17 mouse cellular contexts compared by ENCODE assay signal in genomic region chr7:102305596-102305995, GRCm38 (mm10). TPM values are rescaled to one million over a fixed set of nuclear protein-coding genes. Genes with fewer than 3 reads are reported as not detected.
DNase-seq lines count a peak whose midpoint lies in the region; ATAC-seq lines count a peak whose summit lies in the region.
"Had no signal": no experiment of that assay in that cellular context is flagged by ENCODE, and none has a peak within 500 bp of the region (broad histone marks: within the 10 kb centered on the region; RNA-seq: fewer than 3 reads in every experiment).

No protein-coding gene starts in this region.

- ATAC-seq in heart, embryonic 11.5 days (replicated peaks; ENCODE audit: insufficient number of reproducible peaks, low FRiP score, low TSS enrichment): no peak
- ATAC-seq: forebrain, embryonic 16.5 days; intestine, embryonic 15.5 days had no signal

- no peak overlapping the region for H3K4me3 ChIP-seq in heart, embryonic 11.5 days (ENCODE audit: low read depth, low read length)
- H3K4me3 ChIP-seq: embryonic facial prominence, embryonic 13.5 days; forebrain, embryonic 12.5 days; hindbrain, embryonic 10.5 days; intestine, embryonic 15.5 days; kidney, embryonic 15.5 days had no signal

- intact Hi-C loops in heart, postnatal 25 days (cut with DNase I): no loop called here

- H3K4me1 ChIP-seq in heart, embryonic 11.5 days (ENCODE audit: control insufficient read depth, insufficient read depth, low read length): no peaks in the 10 kb centered on the region
- H3K4me1 ChIP-seq: embryonic facial prominence, embryonic 13.5 days; forebrain, embryonic 12.5 days; hindbrain, embryonic 10.5 days; intestine, embryonic 15.5 days; kidney, embryonic 15.5 days had no signal

- no peaks in the 10 kb centered on the region for H3K36me3 ChIP-seq in heart, embryonic 11.5 days (ENCODE audit: control insufficient read depth, insufficient read depth, low read length)
- H3K36me3 ChIP-seq: embryonic facial prominence, embryonic 13.5 days; forebrain, embryonic 12.5 days; hindbrain, embryonic 10.5 days; intestine, embryonic 15.5 days; kidney, embryonic 15.5 days had no signal

- H3K27ac ChIP-seq in heart, embryonic 11.5 days (ENCODE audit: low read depth, low read length): no peak overlapping the region
- H3K27ac ChIP-seq: embryonic facial prominence, embryonic 13.5 days; forebrain, embryonic 12.5 days; hindbrain, embryonic 10.5 days; hindbrain, embryonic 14.5 days; intestine, embryonic 15.5 days; kidney, embryonic 15.5 days had no signal

- no peak overlapping the region for H3K4me2 ChIP-seq in heart, embryonic 11.5 days
- H3K4me2 ChIP-seq: embryonic facial prominence, embryonic 13.5 days; forebrain, embryonic 12.5 days; hindbrain, embryonic 14.5 days; intestine, embryonic 15.5 days; kidney, embryonic 15.5 days had no signal

- WGBS in heart, embryonic 11.5 days (ENCODE audit: insufficient replicate concordance): 72% methylated on average over 2 of the region's 2 CpGs

- DNase-seq in cerebellum, postnatal 10 days: peak; percentile 21 to 25
- no peak for DNase-seq in cerebellum, adult 18-20 months
- peak; percentile 90 for DNase-seq in heart, adult 11 months
- DNase-seq in heart, postnatal 4 days: peak; percentile 10
- no peak for DNase-seq in heart, postnatal 25 days (ENCODE audit: low spot score)
- peak; percentile 6 for DNase-seq in NIH3T3 (ENCODE audit: low read depth)
- DNase-seq in adipocyte (ENCODE audit: low spot score): no peak
- DNase-seq: cerebellum, postnatal 36 days; kidney, adult 18-20 months had no signal

- H3K27me3 ChIP-seq in heart, embryonic 11.5 days (ENCODE audit: control insufficient read depth, insufficient read depth, low read length): no peaks in the 10 kb centered on the region
- H3K27me3 ChIP-seq: embryonic facial prominence, embryonic 13.5 days; forebrain, embryonic 12.5 days; intestine, embryonic 15.5 days had no signal

- no peak overlapping the region for H3K9ac ChIP-seq in heart, embryonic 11.5 days (ENCODE audit: low read depth, low read length)
- H3K9ac ChIP-seq: embryonic facial prominence, embryonic 13.5 days; forebrain, embryonic 12.5 days; hindbrain, embryonic 14.5 days; intestine, embryonic 15.5 days; kidney, embryonic 15.5 days had no signal

- no peaks in the 10 kb centered on the region for H3K9me3 ChIP-seq in heart, embryonic 11.5 days (replicated peaks; ENCODE audit: control insufficient read depth, low read length)
- H3K9me3 ChIP-seq: embryonic facial prominence, embryonic 13.5 days; forebrain, embryonic 12.5 days; hindbrain, embryonic 10.5 days; intestine, embryonic 15.5 days; kidney, embryonic 15.5 days had no signal

RNA-seq across cellular contexts. Expression of gene Stim1, which starts 38.0 kb away (rescaled TPM):
- 9.1 and 13.5 TPM in 2 replicates for polyA plus RNA-seq in heart, embryonic 11.5 days (2014; fragmentation: Nextera tagmentation; extraction: Ambion mirVana)
- 10 to 100 TPM; 23.9 to 24.0 TPM for total RNA-seq in heart, postnatal 4 days (2021)
- 10 to 100 TPM; 21.6 to 21.8 TPM for total RNA-seq in heart, postnatal 25 days (2021)

RNA-seq across cellular contexts. Expression of gene Rhog, which starts 49.7 kb away (rescaled TPM):
- polyA plus RNA-seq in heart, embryonic 11.5 days (2014; fragmentation: Nextera tagmentation; extraction: Ambion mirVana): 47.5 and 59.6 TPM in 2 replicates
- total RNA-seq in heart, postnatal 4 days (2021): 10 to 100 TPM; 37.0 to 39.2 TPM
- 10 to 100 TPM; 24.8 to 30.5 TPM for total RNA-seq in heart, postnatal 25 days (2021)

Comparison
In these comparisons a context has a peak if more than half of its experiments do, and no peak if none do; other contexts are left out.
1. DNase-seq: peak in cerebellum, postnatal 10 days (2 of 2), heart, adult 11 months (single experiment), heart, postnatal 4 days (single experiment) and NIH3T3 (single experiment); none in cerebellum, adult 18-20 months (0 of 2), heart, postnatal 25 days (single experiment) and adipocyte (single experiment).